Mouse (Mus musculus) CD4-positive, CD25-positive, alpha-beta regulatory T cell, adult 4 months (primary cell): ENCODE measurements around the gene Olfr746. TPM values are rescaled to one million over a fixed set of nuclear protein-coding genes. Genes with fewer than 3 reads are reported as not detected.

ENCODE experiments used
- ATAC-seq: one replicate; pipeline ENCODE4 v1.8.0; 2017
- polyA plus RNA-seq, 2 experiments: library from polyadenylated mRNA; unstranded; fragments of 100-300 nt; shearing (Covaris generic); gene quantifications; one replicate each; pipeline ENCODE4 v1.2.1; 2017

Gene Olfr746
- polyA plus RNA-seq = not detected

GRCm38 (mm10) chr14:50646783-50647182 is at the start of gene Olfr746:
Olfr746 (plus strand) TSS chr14:50647083.
- ATAC-seq = no peak

- ATAC-seq = no peak
Measured at GRCm38 (mm10) chr14:50614579-50614978, 32.3 kb upstream of the Olfr746 start, which contains the start of gene Olfr744. Olfr744 (plus strand) TSS chr14:50614879.

GRCm38 (mm10) chr14:50639088-50639487 is 7.8 kb upstream of the Olfr746 start, which contains the start of gene Olfr745:
Olfr745 (plus strand) TSS chr14:50639388.
- no peak for ATAC-seq

GRCm38 (mm10) chr14:50693106-50693505 is 46.2 kb downstream of the Olfr746 start, which contains the start of gene Olfr747:
Olfr747 (minus strand) TSS chr14:50693206.
- no peak for ATAC-seq

Other genes starting within 250 kb of the Olfr746 start
- not detected for gene Olfr738, start 239.5 kb upstream of the Olfr746 start, polyA plus RNA-seq
- gene Olfr739, start 228.5 kb upstream of the Olfr746 start, polyA plus RNA-seq = not detected
- not detected for gene Olfr740, start 201.5 kb upstream of the Olfr746 start, polyA plus RNA-seq
- gene Olfr741, start 174.3 kb upstream of the Olfr746 start, polyA plus RNA-seq = not detected
- under 1 TPM in 1 of 2 experiments, not detected in 1; 0.15 TPM for gene Olfr742, start 143.5 kb upstream of the Olfr746 start, polyA plus RNA-seq
- not detected for gene Olfr743, start 125.2 kb upstream of the Olfr746 start, polyA plus RNA-seq
- not detected for gene Olfr744, start 32.2 kb upstream of the Olfr746 start, polyA plus RNA-seq
- not detected for gene Olfr745, start 7.7 kb upstream of the Olfr746 start, polyA plus RNA-seq
- not detected for gene Olfr747, start 46.1 kb downstream of the Olfr746 start, polyA plus RNA-seq
- gene Olfr748, start 60.3 kb downstream of the Olfr746 start, polyA plus RNA-seq = not detected
- not detected for gene Olfr749, start 98.0 kb downstream of the Olfr746 start, polyA plus RNA-seq
- gene Ttc5, start 138.4 kb downstream of the Olfr746 start, polyA plus RNA-seq = 100 to 1,000 TPM; 119 to 155 TPM
- gene Ccnb1ip1, start 160.6 kb downstream of the Olfr746 start, polyA plus RNA-seq = not detected
- gene Parp2, start 160.8 kb downstream of the Olfr746 start, polyA plus RNA-seq = 100 to 1,000 TPM; 116 to 117 TPM
- gene Tep1, start 223.5 kb downstream of the Olfr746 start, polyA plus RNA-seq = 10 to 100 TPM; 16.1 to 24.3 TPM